Mouse (Mus musculus) bone marrow, adult 2 months (tissue): Measurements from ENCODE around the gene Nagpa.

Experiments used
- CTCF ChIP-seq: fragments of 200-500 bp; IDR thresholded peaks from 2 replicates; pipeline ENCODE4 v1.5.1; 2011; ENCODE audit warnings: low read length, control low read depth; ENCODE audit not compliant: control insufficient read depth, insufficient read depth
- POLR2A ChIP-seq: fragments of 200-500 bp; IDR thresholded peaks from 2 replicates; pipeline ENCODE4 v1.6.1; 2011; ENCODE audit warnings: low read depth, mild to moderate bottlenecking, control low read depth, low read length, borderline replicate concordance; ENCODE audit not compliant: control insufficient read depth

DNA sequence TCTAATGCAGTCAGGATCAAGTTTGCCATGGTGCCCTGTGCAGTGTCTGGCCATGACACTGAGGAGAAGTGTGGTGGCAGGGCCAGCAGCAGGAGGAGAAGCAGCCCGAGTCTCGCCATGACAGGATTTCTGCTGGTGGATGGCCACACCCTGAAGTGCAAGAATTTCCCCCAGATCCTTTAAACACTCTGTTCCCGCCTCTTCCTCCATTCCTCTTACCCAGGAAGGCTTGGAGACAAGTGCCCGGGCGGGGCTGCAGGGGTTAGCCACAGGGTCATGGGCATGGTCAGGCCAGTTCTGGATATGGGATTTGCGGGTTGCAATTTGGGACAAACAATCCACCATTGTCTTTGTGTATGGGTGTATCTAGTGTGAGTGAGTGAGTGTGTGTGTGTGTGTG lies 18.3 kb upstream of the Nagpa start, which contains the start of gene AU021092:
- TF ChIP-seq CTCF (no peak), POLR2A (no peak)
